Mouse (Mus musculus): ENCODE measurements around the gene H2-Ob. TPM values are rescaled to one million over a fixed set of nuclear protein-coding genes. Genes with fewer than 3 reads are reported as not detected.

Gene H2-Ob
- total and polyA plus RNA-seq, 2 experiments from 2014 or later = 0.31 to 1.2 TPM

- no peaks in the 10 kb centered on the region for H3K36me3 ChIP-seq (ENCODE audit: insufficient read depth, low read length)
- no peak overlapping the region for H3K4me3 ChIP-seq (ENCODE audit: low read depth, low read length)
- H3K9ac ChIP-seq (replicated peaks; ENCODE audit: low read length, poor library complexity, severe bottlenecking) = no peak overlapping the region
- peak; percentile 42 for TF ChIP-seq CTCF (IDR thresholded peaks at IDR 0.05)
- DNase-seq (ENCODE audit: low spot score) (no peak), ATAC-seq (ENCODE audit: low FRiP score) (no peak)
- H3K4me2 ChIP-seq (ENCODE audit: low read depth, low read length, poor library complexity, severe bottlenecking) = no peak overlapping the region
- 57% methylated on average over 4 of the region's 4 CpGs for WGBS
- no peaks in the 10 kb centered on the region for H3K27me3 ChIP-seq (ENCODE audit: insufficient read depth, low read length)
- H3K27ac ChIP-seq (ENCODE audit: low read depth, low read length) = no peak overlapping the region
- H3K9me3 ChIP-seq (ENCODE audit: low read length) = no peaks in the 10 kb centered on the region
- H3K4me1 ChIP-seq (ENCODE audit: insufficient read depth, low read length) = no peaks in the 10 kb centered on the region
Measured at GRCm38 (mm10) chr17:34251666-34252065, 13.0 kb downstream of the H2-Ob start.

- no peak overlapping the region for H3K27ac ChIP-seq (ENCODE audit: low read depth, low read length)
- H3K4me3 ChIP-seq (ENCODE audit: low read depth, low read length) = no peak overlapping the region
- H3K4me2 ChIP-seq (ENCODE audit: low read depth, low read length, poor library complexity, severe bottlenecking) = no peak overlapping the region
- no peaks in the 10 kb centered on the region for H3K9me3 ChIP-seq (ENCODE audit: low read length)
- H3K27me3 ChIP-seq (ENCODE audit: insufficient read depth, low read length) = no peaks in the 10 kb centered on the region
- TF ChIP-seq CTCF (IDR thresholded peaks at IDR 0.05) = no peak
- H3K4me1 ChIP-seq (ENCODE audit: insufficient read depth, low read length) = no peaks in the 10 kb centered on the region
- ATAC-seq (ENCODE audit: low FRiP score) (no peak), DNase-seq (ENCODE audit: low spot score) (no peak)
- WGBS = 84% methylated on average over 5 of the region's 5 CpGs
- no peaks in the 10 kb centered on the region for H3K36me3 ChIP-seq (ENCODE audit: insufficient read depth, low read length)
- no peak overlapping the region for H3K9ac ChIP-seq (replicated peaks; ENCODE audit: low read length, poor library complexity, severe bottlenecking)
Measured at GRCm38 (mm10) chr17:34256501-34256900, 17.8 kb downstream of the H2-Ob start.

- Histone ChIP-seq H3K4me3 (ENCODE audit: low read depth, low read length) (no peak within 1 kb of the TSS), H3K36me3 (ENCODE audit: insufficient read depth, low read length) (no peaks in the 10 kb centered on the region), H3K4me2 (ENCODE audit: low read depth, low read length, poor library complexity, severe bottlenecking) (no peak within 1 kb of the TSS), H3K4me1 (ENCODE audit: insufficient read depth, low read length) (no peaks in the 10 kb centered on the region), H3K9ac (replicated peaks; ENCODE audit: low read length, poor library complexity, severe bottlenecking) (no peak within 1 kb of the TSS), H3K27me3 (ENCODE audit: insufficient read depth, low read length) (no peaks in the 10 kb centered on the region), H3K27ac (ENCODE audit: low read depth, low read length) (no peak within 1 kb of the TSS), H3K9me3 (ENCODE audit: low read length) (no peaks in the 10 kb centered on the region)
- TF ChIP-seq CTCF (IDR thresholded peaks at IDR 0.05) = no peak
- ATAC-seq (ENCODE audit: low FRiP score) = no peak
- WGBS = 67% methylated on average over 11 of the region's 11 CpGs
- DNase-seq (ENCODE audit: low spot score) = peak; percentile 77
Measured at GRCm38 (mm10) chr17:34257594-34258375, 19.1 kb downstream of the H2-Ob start, which contains the start of gene H2-Ab1. Gene H2-Ab1, plus strand, starts transcription at chr17:34257689.

GRCm38 (mm10) chr17:34260551-34260950 is 21.8 kb downstream of the H2-Ob start:
- TF ChIP-seq CTCF (IDR thresholded peaks at IDR 0.05) = no peak
- H3K27me3 ChIP-seq (ENCODE audit: insufficient read depth, low read length) = peaks cover 7% of the 10 kb centered on the region; the same call in 1 of the 2 replicates
- DNase-seq (ENCODE audit: low spot score) = no peak
- no peaks in the 10 kb centered on the region for H3K36me3 ChIP-seq (ENCODE audit: insufficient read depth, low read length)
- H3K9ac ChIP-seq (replicated peaks; ENCODE audit: low read length, poor library complexity, severe bottlenecking) = no peak overlapping the region
- WGBS = 74% methylated on average over 5 of the region's 5 CpGs
- no peak overlapping the region for H3K4me2 ChIP-seq (ENCODE audit: low read depth, low read length, poor library complexity, severe bottlenecking)
- H3K9me3 ChIP-seq (ENCODE audit: low read length) = no peaks in the 10 kb centered on the region
- ATAC-seq (ENCODE audit: low FRiP score) = no peak
- no peak overlapping the region for H3K27ac ChIP-seq (ENCODE audit: low read depth, low read length)
- H3K4me1 ChIP-seq (ENCODE audit: insufficient read depth, low read length) = peaks cover 7% of the 10 kb centered on the region
- no peak overlapping the region for H3K4me3 ChIP-seq (ENCODE audit: low read depth, low read length)

DNA sequence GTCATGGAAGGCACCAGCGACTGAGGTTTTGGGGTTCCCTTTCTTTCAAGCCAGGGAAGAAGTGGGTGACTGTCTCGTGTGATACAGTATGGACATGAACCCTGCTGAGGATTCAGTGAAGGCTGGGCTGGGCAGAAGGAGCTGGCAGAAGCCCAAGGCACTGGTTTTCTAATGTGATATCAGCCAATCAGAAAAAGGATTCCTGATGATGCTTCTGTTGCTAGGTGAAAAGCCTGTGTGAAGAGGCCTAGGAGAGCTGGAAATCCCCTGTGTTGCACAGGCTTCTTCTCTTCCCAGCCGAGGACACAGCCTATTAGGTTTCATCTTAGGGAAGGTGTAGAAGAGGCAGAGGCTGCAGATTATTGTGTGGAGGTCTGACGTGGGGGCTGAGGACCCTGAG is 22.8 kb downstream of the H2-Ob start:
- 22% methylated on average over 4 of the region's 4 CpGs for WGBS
- no peak overlapping the region for H3K27ac ChIP-seq (ENCODE audit: low read depth, low read length)

GRCm38 (mm10) chr17:34263068-34263467 is 24.4 kb downstream of the H2-Ob start:
- TF ChIP-seq CTCF (IDR thresholded peaks at IDR 0.05) = no peak
- Histone ChIP-seq H3K36me3 (ENCODE audit: insufficient read depth, low read length) (no peaks in the 10 kb centered on the region), H3K9ac (replicated peaks; ENCODE audit: low read length, poor library complexity, severe bottlenecking) (no peak overlapping the region), H3K4me1 (ENCODE audit: insufficient read depth, low read length) (peaks cover 7% of the 10 kb centered on the region), H3K4me2 (ENCODE audit: low read depth, low read length, poor library complexity, severe bottlenecking) (peak overlapping the region; percentile 82), H3K27me3 (ENCODE audit: insufficient read depth, low read length) (peaks cover 9% of the 10 kb centered on the region; the same call in 1 of the 2 replicates), H3K27ac (ENCODE audit: low read depth, low read length) (no peak overlapping the region), H3K9me3 (ENCODE audit: low read length) (no peaks in the 10 kb centered on the region), H3K4me3 (ENCODE audit: low read depth, low read length) (peak overlapping the region; percentile 31)
- peak; percentile 92 for DNase-seq (ENCODE audit: low spot score)
- 2% methylated on average over 8 of the region's 8 CpGs for WGBS
- peak; percentile 83 for ATAC-seq (ENCODE audit: low FRiP score)

More for the DNA sequence above, 22.8 kb downstream of the H2-Ob start:
- Histone ChIP-seq H3K9ac (replicated peaks; ENCODE audit: low read length, poor library complexity, severe bottlenecking) (no peak overlapping the region; the same call in 1 of the 2 replicates), H3K4me1 (ENCODE audit: insufficient read depth, low read length) (peaks cover 7% of the 10 kb centered on the region), H3K27me3 (ENCODE audit: insufficient read depth, low read length) (peaks cover 7% of the 10 kb centered on the region; the same call in 1 of the 2 replicates), H3K9me3 (ENCODE audit: low read length) (no peaks in the 10 kb centered on the region), H3K4me3 (ENCODE audit: low read depth, low read length) (no peak overlapping the region), H3K4me2 (ENCODE audit: low read depth, low read length, poor library complexity, severe bottlenecking) (no peak overlapping the region), H3K36me3 (ENCODE audit: insufficient read depth, low read length) (no peaks in the 10 kb centered on the region)
- ATAC-seq (ENCODE audit: low FRiP score) = peak; percentile 61; the same call in 1 of the 2 replicates
- no peak for TF ChIP-seq CTCF (IDR thresholded peaks at IDR 0.05)
- DNase-seq (ENCODE audit: low spot score) = peak; percentile 91
